Mouse (Mus musculus) right cerebral cortex, postnatal 36 days (tissue): Measurements from ENCODE around the gene Synpo2.
A peak's percentile ranks its signal among the peaks of the same experiment; 100 is the strongest.
"Not testable (repeated sequence)": the region's sequence is repeated elsewhere in the genome, so short reads cannot be mapped to it uniquely, and the experiment has no call there.

Source experiments
- DNase-seq, 2 experiments: peaks; one replicate each; pipeline ENCODE4 v3.0.0; 2022; ENCODE audit warnings: low spot score in 2 of 2, mixed read lengths in 1 of 2

Gene Synpo2

DNA sequence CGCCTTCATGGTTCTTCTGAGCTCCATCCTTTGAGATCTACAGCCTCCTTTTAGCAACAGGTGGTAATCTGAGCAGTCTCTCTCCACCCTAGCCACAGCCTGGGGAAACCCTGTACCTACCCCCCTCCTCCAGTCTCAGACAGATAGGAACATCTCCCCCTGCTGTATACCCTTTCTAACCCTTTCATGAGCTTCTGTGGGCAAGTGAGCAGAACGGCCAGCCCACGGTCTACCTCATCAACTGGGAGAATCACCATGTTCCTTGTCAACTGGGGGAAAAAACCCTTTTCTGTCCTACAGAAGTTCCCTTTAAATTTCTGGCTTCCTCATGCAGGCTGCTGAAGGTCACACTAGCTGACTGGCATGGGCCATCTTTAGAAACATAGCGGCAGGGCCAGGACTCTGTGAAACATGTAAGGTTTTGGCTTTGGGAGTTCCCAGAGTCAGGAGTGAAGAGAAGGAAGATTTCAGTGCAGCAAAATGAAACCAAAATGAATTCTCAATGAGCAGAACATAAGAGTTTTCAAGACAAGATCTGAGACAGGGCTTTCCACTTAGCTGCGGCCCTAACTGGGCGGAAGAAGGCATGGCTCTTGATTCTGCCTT, 104.7 kb downstream of the Synpo2 start:
- no peak for DNase-seq

DNA sequence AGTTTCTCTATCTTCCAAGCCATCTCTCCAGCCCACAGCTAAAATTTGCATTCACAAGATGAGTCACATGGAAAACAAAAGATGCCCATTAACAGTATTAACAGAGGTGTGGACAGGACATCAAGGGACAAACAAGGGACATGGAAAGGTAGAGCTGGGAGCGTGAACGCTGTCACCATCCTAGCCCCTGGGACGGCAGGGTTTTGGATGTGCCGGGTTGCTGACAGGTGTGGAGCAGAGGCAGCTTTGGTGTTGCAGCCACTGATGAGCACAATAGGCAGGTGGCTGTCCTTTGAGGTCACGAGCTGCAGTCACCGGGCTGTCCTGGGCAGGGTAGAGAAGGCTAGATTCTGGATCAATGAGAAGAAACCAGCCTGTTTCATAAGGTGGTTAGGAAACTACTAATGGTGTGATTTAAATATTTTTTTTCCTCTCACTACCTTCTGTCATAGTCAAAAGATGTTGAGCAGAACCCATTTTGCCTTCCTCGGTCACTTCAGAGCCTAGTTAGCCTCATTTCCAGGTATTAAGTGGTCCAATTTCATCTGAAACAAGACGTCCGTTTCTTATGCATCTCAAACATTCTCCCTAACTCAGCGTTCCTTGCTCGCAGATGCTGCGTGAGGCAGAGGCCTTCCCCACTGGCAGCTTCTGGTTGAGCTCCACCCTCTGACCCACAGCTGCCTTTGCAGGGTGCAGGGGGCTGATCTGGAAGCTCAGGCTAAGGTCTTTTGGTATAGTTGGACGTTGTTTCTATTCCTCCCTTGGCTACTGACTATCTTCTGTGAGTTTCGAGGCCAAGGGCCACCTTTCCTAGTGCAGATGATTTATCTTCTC, 105.4 kb downstream of the Synpo2 start:
- DNase-seq = no peak

GRCm38 (mm10) chr3:123128781-123129180, 107.2 kb downstream of the Synpo2 start:
- no peak for DNase-seq

DNA sequence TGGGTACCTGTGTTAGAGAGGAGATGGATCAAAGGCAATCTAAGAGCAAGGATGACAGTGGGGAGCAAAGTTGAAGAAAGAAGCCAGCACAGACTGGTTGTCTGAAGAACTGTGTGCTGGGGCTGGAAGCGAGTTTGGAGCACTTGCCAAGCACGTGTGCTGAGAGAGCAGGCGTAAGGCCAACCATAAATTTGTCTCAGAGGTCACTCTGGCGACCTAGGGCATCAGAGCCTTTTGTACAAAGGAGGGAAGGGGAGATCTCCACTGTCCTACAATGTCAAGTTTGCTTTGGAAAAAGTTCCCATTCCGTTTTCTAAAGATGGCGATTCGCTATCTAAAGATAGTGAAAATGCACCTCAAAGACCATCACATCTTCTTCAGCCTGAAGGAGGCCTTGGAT, 107.9 kb downstream of the Synpo2 start:
- DNase-seq = no peak

DNA sequence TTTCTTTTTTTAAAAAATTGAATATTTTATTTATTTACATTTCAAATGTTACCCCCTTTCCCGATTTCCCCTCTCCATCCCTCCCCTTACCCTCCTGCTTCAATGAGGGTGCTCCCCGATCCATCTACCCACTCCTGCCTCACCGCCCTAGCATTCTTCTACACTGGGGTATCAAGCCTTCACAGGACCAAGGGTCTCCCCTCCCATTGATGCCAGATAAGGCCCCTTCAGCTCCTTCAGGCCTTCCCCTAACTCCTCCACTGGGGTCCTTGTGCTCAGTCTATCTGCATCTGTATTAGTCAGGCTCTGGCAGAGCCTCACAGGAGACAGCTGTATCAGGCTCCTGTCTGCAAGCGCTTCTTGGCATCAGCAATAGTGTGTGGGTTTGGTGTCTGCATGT, 109.2 kb downstream of the Synpo2 start:
- DNase-seq = not testable (repeated sequence)

GRCm38 (mm10) chr3:123123817-123124216, 112.1 kb downstream of the Synpo2 start:
- DNase-seq = no peak

- DNase-seq = no peak
Measured at GRCm38 (mm10) chr3:123122151-123123030, 113.6 kb downstream of the Synpo2 start.

- no peak for DNase-seq
Measured at GRCm38 (mm10) chr3:123116903-123117302, 119.0 kb downstream of the Synpo2 start.

- DNase-seq = no peak
Measured at GRCm38 (mm10) chr3:123115770-123116527, 120.0 kb downstream of the Synpo2 start.

DNA sequence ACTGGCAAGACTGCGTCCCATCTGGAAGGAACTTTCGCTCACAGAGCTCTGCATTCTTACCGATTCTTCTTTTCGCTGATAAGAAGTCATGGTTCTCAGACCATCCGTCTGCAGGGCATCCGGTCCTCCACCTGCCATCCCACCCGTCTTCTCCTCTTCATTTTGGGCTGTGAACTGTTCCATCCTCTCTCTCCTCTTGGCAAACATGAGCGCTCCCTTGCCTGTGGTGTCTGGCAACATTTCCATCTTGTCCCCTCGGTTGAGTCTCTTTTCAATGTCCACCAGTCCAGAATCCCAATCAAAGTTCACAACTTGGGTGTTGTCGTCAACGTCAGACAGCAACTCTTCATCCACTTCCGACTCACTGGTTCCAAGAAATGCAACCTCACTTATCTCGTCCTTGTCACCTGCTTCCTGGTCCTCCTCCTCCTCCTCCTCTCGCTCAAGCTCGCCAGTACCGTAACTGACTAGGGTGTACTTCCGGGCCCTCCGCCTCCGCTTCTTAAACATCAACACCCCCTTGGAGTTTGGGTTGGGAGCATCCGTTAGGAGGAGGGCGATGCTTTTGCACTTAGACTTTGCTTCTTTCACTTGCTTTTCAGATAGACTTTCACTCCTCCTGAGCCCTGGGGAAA, 121.8 kb downstream of the Synpo2 start:
- no peak for DNase-seq

GRCm38 (mm10) chr3:123112781-123113180, 123.2 kb downstream of the Synpo2 start:
- DNase-seq = no peak

GRCm38 (mm10) chr3:123111071-123111711, 124.8 kb downstream of the Synpo2 start:
- DNase-seq = no peak

- no peak for DNase-seq
Measured at GRCm38 (mm10) chr3:123107830-123108549, 128.0 kb downstream of the Synpo2 start.

DNA sequence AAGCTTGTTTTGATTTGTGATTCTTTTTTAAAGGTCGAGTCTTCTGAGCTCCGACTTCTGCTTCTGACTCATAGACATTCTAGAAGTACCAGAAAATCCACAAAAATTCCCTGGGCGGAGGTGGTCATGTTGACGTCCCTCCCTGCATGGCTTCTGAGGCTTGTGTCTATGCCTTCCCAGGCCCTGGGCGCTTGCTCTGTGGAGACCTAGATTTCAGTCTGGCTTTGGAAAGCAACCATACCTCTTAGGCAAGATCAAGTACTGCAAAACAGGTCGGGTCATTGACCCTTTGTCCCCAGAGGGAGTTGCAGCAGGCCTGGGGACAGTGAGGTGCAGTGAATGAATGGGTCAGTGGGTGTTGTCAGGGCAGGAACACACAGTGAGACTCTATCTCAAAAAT, 131.6 kb downstream of the Synpo2 start:
- no peak for DNase-seq

- DNase-seq = peak; percentile 34 to 51
Measured at GRCm38 (mm10) chr3:123103151-123103860, 132.6 kb downstream of the Synpo2 start.

GRCm38 (mm10) chr3:123101761-123102160, 134.2 kb downstream of the Synpo2 start:
- no peak for DNase-seq

DNA sequence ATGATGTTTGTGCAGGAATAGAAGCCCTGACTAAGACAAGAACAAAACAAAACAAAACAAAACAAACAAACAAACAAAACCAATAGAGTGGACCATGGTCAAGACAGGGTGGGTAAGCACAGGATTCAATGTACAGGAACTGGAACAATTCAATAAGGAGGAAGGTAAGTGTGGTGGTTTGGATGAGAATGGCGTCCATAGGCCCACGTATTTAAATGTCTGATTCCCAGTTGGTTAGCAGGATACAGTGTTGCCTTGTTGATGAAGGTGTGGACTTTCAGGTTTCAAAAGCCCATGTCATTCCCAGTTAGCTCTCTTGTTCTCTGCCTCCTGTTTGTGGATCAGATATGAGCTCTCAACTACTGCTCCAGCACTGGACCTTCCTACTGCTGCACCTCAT, 140.8 kb downstream of the Synpo2 start:
- no peak for DNase-seq

DNA sequence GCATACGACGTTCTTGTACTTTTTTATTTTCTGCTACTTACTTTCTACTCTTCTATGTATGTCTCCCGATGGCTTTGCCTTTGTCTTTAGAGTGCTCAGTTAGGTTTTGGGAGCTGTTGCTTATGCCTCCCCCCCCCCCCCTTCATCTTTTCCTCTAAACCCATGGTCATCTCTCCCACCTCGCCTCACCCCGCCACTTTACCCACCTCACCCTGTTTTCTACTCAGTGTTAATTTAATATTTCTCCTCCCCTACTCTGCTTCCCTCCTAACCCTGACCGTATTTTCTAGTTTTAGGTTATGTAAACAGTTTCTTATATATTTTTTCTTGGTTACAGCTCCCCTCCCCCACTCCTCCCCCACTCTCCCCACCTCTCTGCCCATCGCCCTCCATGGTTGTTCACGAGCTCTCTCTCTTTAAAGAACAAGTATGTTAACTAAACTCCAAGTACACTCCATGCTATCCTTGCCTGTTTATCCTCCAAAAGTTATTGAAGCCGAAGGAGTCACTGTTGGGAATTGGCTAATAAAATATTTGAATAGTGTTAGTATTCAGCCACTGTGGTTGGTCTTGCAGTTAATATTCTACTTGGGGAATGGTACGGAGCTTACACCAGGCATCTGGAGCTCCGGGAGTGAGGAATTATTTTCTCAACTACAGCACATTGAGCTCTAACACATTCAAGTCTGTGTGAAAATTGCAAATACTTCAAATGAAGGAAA, 142.1 kb downstream of the Synpo2 start:
- no peak for DNase-seq
